Mouse (Mus musculus): ENCODE measurements at regions not wholly inside any gene's neighbourhood (a gene's known extent, or its start where the extent isn't known, plus 50 kb on each side); places are given as distances from the start of the nearest gene placed in this dataset.

GRCm38 (mm10) chrX:11840319-11841035 is 319.7 kb downstream of the Bcor start:
- no peak for DNase-seq (ENCODE audit: low spot score)

DNA sequence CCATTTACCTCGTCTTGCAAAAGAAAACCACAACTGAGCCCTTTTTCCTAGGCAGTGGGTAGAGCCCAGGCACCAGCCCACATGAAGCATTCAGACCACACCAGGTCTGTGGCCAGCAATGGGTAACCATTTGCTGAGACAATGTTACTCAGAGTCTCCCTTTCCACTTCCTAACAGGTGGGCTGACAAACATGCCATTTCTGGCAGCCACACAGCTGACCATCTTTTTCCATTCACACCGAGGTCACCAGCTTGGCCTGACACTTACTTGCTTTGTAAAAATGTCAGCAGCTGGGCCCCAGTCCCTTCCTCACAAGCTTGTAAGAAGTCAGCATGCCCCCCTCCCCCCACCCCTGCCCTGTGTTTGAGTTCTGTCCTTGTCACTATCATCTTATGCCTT is 314.6 kb downstream of the Bcor start:
- no peak for DNase-seq (ENCODE audit: low spot score)

DNA sequence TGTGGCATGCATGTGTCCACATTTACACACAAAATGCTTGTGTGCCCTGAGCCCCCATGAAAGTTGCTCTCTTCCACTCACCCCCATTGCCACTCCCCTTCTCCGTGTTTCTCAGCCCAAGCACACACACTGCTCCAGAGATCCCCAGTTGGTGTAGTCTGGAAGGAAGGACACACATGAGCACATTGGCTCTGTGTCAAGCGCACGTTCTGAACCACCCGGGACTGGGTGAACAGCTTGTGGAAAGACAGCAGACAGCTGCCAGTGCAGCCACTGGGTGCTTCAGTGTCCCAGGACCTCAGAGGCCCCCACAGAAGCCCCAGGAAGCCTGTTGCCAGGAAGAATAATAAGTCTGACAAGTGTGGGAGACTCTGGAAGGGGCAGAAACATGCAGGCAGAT is 304.2 kb downstream of the Bcor start:
- no peak for DNase-seq (ENCODE audit: low spot score)

DNA sequence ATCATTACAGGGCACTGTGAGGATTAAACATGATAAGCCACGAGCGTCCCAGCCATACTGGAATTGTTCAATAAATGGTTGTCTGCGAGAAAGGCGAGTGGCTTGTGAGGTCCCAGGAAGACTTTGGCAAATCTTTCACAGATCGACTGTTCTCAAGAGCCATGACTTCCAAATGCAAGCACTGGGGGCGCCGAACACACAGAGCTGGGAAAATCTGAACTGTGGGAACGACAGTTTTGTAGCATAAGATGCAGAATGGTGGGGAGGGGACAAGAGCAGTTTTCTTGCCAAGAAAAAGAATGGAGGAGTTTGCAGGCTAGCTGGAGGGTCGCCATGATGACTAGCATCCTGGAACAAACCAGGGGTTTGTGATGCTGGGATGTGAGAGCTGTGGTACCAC is 300.8 kb downstream of the Bcor start:
- peak; percentile 24 for DNase-seq (ENCODE audit: low spot score)

DNA sequence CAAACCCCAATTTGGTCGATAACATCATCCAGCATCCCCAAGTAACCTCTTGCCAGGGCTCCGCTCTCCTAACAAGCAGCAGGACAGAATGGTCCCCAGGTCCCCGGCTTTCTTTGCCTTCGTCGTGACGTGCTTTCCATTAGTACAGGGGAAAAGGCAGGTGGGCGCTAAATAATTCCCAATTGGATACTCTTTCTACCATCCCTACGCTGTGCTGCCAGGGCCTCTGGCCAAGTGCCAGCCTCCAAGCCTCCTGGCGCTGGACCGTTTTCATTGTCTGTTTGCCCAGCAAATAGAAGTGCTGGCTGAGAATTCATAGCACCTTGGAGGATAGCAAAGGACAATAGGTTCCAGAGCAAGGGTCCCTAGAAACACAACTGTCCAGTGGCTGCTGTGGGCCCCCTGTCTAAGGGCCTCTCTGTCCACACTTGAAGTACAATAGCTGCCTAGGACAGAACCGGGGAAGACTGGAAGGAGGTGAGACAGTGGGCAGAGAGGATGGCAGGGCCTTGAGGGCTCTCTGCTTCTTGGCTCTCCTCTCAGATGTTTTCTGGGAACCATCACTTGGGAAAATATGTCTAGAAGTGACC is 298.9 kb downstream of the Bcor start:
- no peak for DNase-seq (ENCODE audit: low spot score)

GRCm38 (mm10) chrX:11861892-11862291 is 298.3 kb downstream of the Bcor start:
- peak; percentile 34 for DNase-seq (ENCODE audit: low spot score)

- DNase-seq (ENCODE audit: low spot score), result no peak
These were observed 297.0 kb downstream of the Bcor start for GRCm38 (mm10) chrX:11863106-11863505.

DNA sequence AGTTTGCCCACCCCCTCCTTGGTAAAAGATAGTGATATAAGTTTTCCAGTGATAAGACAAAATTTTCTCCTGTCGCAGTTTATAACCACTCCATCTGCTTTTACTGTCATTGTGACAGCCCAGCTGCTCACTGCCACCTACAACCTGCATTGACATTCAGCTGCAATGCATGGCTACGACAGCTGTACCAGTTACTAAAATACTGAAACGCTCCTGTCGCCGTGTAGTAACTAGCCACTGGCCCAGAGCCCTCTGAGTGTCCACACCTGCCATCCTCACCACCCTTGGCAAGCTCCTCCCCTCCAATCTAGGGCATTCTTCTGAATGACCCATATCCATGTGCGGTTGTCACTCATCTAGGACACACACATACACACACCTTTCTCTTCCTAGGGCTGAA is 286.2 kb downstream of the Bcor start:
- no peak for DNase-seq (ENCODE audit: low spot score)

GRCm38 (mm10) chrX:11876636-11877035 is 283.5 kb downstream of the Bcor start:
- DNase-seq (ENCODE audit: low spot score), result no peak

- DNase-seq (ENCODE audit: low spot score), result no peak
These were observed 282.1 kb downstream of the Bcor start for GRCm38 (mm10) chrX:11878028-11878427.

DNA sequence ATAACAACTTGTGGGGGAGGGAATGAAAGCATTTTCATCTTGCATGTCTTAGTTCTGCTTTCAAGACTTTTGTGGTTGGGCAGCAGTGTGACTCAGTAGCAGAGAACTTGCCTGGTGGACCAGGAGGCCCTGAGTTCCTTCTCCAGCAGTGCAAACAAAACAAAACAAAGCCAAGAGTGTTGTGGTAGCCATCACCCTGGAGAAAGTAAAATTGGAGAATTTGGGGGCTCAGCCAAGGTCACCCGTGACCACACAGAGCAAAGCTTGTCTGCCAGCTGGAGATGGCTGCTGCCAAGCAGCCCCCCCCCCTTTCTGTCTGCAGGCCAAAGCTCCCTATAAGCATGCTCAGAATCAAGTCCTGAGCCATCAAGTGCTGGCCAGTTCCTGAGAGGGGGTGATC is 279.2 kb downstream of the Bcor start:
- DNase-seq (ENCODE audit: low spot score), result no peak

DNA sequence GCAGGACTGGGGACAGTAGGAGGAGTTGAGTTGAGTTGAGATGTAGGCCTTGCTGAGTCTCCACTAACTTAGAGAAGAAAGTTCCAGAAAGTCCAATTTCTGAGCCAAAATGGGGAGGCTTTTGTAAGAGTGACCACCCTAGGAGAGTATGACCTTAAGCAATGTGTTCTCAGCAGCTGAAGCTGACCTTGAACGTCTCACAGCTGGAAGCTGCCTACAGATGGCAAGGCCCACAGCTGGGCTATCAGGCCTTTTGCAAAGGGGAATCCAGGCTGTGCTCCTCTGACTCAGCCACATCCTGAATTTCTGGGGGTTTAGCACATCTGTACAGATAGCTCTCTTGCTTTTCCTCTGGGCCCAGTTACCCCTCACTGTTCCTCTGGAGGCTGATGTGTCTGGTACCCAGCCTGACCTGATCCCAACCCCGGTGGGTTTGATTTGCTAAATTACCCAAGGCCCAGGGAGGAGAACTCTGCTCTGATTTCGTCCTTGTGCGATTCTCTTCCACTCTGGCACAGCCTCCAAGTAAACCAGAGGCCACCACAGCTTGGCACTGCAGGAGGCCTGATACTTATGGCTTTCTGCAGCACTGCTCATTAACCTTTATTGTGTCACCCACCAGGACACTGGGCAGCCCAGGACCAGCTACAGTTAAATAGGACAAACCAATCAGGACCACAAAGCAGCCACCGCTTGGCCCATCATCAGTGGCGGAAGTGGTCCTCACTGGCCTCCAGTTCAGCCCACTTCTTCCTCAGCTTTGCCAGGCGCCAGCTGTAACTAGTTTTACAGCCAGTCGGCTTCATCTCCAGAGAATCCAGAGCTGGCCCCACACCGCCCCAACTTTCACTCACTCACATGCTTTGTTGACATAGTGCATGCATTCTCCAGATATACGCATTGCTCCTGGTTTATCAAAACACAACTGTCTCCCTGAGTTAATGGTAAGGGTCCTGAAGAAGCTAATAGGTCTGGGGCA is 276.1 kb downstream of the Bcor start:
- DNase-seq (ENCODE audit: low spot score), result peak; percentile 19

DNA sequence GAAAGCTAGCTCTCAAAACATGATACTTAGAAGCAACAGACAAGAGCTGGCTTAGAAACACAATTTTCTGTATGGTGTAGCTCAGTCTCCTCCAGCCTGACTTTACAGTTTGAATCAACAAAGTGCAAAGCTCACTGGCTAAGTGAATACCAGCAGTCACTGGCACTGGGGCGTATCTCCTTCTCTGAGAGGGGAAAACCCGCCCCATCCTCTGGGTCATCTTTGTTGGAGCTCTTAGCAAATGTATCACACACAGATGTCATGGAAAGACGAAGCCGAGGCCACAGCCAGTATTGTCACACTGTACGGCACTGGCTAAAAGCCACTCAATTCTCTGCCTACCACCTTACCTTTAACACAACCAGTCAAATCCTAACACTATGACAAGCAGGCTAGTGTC is 267.8 kb downstream of the Bcor start:
- DNase-seq (ENCODE audit: low spot score), result no peak

DNA sequence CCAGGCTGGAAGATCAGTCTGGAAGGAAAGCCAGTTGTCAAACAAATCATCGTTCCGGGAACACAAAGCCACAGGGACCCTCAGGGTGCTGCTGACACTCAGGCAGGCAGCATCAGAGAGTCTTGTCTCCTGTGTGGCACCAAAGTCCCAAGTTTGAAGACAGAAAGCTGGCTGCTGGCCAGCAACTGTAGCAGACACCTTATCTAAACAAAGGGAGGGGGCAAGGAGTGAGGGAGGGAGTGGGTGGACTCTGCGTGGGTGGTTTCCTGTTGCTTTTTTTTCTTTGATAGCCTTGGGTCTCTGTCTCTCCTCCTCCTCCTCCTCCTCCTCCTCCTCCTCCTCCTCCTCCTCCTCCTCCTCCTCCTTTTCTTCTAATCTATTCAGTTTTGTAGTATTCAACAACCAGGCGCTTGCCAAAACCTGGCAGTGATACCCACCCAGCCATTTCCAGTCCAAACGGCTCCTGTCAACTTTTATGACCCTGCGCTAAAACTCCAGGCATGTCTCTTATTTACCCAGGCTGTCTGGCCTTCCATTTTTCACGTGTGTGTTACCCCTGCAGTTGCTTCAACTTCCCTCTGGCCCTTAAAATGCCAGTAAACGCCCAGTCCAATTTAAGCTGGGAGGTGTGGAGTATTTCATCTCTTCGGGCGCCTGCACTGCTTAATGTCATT is 266.4 kb downstream of the Bcor start:
- DNase-seq (ENCODE audit: low spot score), result no peak

DNA sequence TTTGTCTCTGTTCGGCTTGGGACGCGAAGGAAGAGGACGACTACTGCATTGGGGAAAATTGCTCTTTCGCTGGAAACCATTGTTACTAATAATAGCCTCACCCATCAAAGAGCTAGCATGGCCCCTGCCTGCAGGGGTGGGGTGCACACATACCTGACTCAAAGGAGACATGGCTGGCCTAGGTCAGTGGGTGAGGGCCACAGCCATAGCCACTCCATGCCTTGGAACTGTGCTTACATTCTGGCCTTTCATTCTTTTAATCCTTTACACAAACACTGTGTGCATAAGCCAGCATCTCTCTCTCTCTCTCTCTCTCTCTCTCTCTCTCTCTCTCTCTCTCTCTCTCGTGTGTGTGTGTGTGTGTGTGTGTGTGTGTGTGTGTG is 265.9 kb downstream of the Bcor start:
- DNase-seq (ENCODE audit: low spot score), result no peak

- peak; percentile 23 for DNase-seq (ENCODE audit: low spot score)
These were observed 264.8 kb downstream of the Bcor start for GRCm38 (mm10) chrX:11895396-11895795.

DNA sequence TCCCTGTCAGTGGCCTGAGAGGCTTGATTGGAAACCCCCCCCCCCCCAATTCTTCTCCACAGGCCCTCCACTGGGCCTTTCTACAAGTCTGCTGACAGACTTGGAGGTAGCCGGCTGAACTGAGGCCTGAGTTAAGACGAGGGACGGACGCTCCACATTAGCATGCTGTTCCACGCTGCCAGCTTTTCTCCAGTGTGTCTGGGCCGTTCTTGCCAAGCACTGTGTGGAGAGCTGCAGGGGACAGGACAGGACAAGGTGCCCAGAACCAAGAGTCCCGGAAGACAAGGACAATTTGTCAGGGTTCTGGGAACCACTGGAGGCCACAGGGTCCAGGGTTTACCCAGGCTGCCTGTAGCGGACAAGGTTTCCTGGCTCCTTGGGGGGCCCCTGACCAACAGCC is 261.9 kb downstream of the Bcor start:
- no peak for DNase-seq (ENCODE audit: low spot score)

DNA sequence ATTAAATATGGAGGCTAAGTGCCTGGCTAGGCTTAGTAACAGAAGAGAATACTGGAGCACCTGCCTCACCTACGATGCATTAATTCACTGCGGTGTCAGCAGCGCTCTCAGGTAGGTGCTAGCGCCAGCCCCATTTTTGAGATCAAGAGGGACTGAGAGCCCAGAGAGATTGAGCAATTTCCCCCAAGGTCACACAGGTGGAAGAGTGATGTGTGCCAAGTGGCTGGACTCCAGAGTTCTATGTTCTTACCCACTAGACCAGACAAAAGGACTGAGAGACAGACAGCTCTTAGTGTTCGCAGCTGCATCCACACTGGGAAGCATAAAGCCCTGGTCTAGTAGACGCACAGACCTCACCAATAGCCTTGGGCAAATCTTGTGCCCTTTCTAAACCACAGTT is 261.1 kb downstream of the Bcor start:
- DNase-seq (ENCODE audit: low spot score), result no peak

- DNase-seq (ENCODE audit: low spot score), result no peak
These were observed 260.2 kb downstream of the Bcor start for GRCm38 (mm10) chrX:11899914-11900313.

- no peak for DNase-seq (ENCODE audit: low spot score)
These were observed 258.4 kb downstream of the Bcor start for GRCm38 (mm10) chrX:11901791-11902190.

DNA sequence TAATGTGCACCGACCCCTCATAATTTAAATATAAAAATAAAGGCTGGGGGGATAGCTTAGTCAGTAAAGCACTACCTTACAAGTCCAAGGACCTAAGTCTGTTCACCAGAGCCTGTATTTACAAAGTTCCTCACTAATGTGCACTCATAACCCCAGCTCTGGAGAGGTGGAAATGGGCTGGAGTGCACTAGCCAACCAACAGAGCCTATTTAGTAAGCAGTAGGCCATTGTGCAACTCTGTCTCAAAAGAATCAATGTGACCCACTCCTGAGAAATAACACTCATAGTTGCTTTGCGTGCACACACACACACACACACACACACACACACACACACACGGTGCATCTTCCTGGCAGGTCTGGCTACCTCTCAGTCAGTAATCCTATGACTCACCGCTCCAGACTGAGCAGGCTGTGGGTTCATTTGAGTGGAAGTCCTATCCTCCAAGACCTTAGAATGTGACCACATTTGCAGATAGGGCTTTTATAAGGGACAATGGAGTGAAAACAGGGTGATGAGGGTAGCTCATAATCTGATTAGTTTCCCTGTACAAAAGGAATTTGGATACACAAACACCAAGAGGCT is 256.9 kb downstream of the Bcor start:
- DNase-seq (ENCODE audit: low spot score), result no peak

- no peak for DNase-seq (ENCODE audit: low spot score)
These were observed 254.9 kb downstream of the Bcor start for GRCm38 (mm10) chrX:11905231-11905630.
